Mouse (Mus musculus) right cerebral cortex, postnatal 25 days (tissue): ENCODE results near the gene Mmadhc.

Experiments used
- DNase-seq: peaks from one replicate; pipeline ENCODE4 v3.0.0; 2022

The Mmadhc gene

DNA sequence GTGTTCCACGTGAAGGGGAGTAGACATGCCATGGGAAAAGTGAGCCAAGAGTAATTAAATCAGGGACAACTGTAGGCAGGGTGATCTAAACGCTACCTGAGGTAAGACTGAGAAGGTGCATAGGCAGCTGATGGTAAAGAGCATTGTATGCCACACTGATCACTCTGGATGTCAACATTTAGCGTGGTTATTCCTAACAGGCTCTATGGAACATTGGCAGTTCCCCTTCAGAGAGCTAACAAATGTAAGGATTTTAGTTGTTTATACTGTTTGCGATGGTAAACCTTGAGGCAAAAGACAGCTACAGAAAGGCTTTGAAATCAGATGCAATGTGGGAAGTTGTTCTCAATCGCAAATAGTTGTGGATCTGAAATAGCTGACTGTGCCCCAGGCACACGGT, 32.5 kb downstream of the Mmadhc start:
- DNase-seq = no peak

DNA sequence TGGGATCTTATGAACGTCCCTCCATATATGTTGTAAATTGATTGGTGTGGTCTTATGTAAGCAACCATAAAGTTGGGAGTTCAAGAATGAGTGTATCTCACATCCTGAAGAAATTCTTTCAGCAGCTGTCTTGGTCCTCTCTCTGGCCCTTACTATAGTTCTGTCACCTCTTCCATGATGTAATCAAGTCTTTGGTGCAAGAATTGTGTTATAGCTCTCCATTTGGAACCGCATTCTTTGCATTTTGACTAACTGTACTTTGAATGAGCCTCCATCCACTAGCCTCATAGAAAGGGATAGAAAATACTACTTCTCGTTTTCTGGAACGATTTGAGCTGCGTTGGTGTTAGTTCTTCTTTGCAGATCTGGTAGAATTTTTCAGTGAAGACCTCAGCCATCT, 41.6 kb downstream of the Mmadhc start:
- no peak for DNase-seq

DNA sequence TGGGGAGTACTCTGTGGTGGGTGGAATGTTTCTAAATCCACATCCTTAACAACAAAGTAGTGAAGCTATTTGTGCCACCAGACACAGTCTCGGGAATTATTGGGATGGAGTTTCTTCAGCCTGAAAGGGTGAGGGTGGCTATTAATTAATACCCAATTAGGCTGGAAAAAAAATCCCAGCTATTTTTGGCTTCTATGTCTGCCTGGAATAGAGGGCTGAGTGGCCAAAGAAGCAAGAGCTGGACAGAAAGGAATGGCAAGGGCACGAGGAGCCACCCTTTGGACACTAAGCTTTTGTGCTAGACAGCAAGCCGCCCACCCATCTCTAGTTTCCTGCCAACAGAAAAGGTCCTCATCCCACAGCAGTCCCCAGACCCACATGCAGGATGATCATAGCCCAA, 48.0 kb downstream of the Mmadhc start:
- DNase-seq = no peak

DNA sequence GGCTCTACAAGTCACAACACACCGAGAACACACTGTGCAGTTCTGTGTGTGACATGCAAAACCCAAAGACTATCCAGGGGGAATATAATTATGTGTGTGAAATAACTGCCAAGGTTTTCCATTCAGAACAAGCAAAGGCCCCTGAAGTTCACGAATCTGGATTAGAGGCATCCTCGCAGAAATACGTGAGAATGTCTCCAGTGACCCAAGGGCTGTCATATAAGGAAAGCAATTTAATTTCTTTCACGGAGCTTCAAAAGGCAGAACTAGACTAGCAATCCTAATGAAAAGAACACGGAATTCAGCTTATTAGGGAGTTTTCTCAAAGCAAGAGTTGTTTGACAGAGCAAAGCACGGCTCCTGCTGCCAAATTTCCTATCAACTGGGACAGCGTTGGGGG, 63.1 kb downstream of the Mmadhc start:
- no peak for DNase-seq
